Mouse (Mus musculus) cerebellum, adult 9-10 months (tissue): ENCODE measurements around the gene Zpbp2.
A peak's percentile ranks its signal among the peaks of the same experiment; 100 is the strongest.

Source experiments
- DNase-seq: peaks from one replicate; pipeline ENCODE4 v3.0.0; 2022

The Zpbp2 gene

DNA sequence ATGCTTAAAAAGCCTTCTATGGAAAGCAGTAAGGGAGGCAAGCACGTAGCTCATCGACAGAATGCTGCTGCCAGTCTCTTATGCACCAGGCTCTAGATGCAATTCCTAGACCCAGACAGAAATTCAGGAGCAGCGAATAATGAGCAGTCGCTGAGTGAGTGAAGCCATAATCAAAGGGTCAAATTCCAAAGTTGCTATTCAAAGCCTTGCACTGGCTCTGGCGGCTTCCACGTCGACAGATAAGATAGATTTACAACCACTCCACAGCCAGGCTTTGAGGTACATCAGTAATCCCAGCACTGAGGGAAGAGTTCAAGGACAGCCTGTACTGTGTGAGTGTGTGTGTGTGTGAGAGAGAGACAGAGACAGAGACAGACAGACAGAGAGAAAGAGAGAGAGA, 10.0 kb downstream of the Zpbp2 start:
- no peak for DNase-seq

DNA sequence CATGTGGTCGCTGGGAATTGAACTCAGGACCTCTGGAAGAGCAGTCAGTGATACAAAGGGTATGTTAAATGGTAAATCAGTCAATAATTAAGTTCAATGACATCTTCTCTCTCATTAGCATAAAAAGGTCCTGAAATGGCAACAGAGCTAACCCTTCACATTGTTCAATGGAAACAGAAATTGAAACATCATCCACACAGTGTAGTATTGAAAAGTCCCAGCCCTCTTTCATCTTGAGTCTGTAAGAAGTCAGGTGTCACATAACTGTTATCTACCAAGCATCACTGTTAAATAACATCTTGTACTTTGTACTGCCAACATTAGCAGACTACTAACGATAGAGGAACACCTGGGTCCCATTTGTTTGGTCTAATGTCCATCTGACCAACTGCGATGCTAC, 12.1 kb downstream of the Zpbp2 start:
- no peak for DNase-seq

DNA sequence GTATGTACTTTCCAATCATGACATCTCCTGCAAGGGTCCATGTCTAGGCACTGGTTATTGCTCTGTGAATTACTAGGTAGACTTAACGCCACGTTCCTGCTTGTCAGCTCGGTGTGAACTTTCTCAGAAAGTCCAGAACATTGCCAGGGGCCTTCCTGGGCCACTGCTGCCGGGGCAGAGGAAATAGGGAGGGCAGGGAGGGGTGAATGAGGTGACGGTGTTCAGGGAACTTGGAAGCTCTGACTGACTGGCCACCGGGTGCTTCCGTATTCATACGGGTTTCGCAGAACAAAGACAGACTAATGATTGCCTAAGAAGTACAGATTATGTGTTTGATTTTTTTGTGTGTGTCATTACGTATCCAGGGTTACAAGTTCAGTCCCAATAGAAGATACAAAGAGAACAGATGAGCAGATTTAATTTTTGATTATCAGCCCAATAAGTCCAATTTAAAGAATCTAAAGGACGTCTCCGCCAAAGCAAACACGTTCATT, 13.1 kb downstream of the Zpbp2 start:
- DNase-seq, result no peak

DNA sequence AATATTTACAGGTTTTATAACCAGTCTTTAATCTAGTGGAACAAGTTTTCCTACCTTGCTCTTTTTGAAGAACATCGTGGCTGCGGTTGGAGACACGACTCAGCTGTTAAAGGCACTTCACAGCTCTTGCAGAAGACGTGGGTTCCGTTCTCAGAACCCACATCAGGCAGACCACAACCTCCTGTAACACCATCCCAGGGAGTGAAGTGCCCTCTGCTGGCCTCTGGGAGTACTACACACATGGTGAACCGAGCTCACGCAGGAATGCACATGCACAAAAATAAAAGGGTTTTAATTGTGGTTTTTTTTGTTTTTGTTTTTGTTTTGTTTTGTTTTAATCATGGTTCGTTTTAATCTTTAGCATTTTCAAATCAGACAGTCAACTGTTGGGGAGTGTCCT, 17.4 kb downstream of the Zpbp2 start:
- no peak for DNase-seq

DNA sequence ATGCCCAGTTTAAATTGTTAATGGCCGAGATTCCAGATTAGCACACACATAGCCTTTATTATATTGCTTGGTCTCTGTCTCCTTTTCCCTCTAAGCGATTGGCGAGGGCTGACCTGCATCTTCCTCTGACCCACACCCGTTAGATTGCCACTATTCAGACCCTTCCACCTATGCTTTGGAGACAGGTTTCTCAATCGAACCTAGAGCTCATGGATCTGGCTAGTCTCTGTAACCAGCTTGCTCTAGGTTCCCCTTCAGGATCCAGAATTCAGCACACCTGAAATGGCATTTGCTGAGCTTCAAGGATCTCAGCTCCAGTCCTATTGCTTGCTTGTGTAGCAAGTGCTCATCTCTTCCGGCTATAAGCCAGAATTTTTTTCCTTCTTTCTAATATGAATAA, 18.6 kb downstream of the Zpbp2 start:
- no peak for DNase-seq

DNA sequence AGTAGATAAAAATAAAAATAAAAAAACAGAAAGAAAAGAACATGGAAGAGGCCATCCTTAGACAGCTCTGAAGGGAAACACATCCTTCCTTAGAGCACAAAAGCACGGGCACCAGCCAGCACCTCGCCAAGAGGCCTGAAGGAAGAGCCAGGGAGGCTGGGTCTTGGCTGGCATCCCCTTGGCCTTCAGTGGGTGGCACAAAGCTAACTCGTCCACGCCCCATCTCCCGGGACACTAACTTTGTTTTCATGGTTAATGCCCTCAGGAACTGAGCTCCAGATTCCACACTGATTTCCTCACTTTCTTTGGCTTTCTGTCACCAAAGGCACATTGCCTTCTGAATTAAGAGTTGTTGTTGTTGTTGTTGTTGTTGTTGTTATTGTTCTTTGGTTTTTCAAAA, 26.9 kb downstream of the Zpbp2 start:
- no peak for DNase-seq

DNA sequence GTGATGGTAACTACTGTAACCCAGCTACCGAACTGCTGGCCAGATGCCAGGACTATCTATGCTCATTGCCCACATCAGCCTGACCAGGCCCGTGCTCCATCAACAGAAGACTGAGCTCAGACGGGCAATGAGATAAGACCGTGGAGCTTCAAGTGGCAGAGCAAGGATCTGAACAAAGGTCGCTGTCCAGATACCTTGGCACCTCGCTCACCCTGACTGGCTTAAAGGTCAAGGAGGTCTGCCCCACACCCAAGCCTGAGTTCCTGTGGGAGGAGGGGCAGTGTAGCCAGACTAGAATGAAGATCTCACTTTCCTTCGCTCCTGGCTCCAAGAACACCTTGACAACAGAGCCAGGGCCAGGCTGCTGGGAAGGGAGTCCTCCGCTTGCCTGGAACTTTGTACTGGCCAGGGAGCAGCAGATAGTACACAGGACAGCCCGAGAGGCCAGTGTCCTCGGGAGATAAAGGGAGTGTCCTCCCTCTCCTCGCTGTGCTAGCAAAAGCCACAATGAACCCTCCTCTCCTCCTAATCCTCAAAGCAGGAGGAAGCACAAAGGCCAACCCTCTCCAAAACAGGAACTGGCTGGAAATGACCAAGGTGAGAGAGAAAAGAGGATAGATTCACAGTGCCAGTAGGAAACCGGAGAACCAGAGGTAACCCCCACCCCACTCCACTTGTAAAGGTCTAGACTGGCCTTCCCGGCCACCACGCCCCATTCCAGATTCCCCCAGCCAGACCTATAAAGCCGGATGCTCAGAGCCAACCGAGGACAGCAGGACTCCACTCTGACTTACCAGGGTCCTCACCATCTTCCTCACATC, 29.6 kb downstream of the Zpbp2 start:
- no peak for DNase-seq

DNA sequence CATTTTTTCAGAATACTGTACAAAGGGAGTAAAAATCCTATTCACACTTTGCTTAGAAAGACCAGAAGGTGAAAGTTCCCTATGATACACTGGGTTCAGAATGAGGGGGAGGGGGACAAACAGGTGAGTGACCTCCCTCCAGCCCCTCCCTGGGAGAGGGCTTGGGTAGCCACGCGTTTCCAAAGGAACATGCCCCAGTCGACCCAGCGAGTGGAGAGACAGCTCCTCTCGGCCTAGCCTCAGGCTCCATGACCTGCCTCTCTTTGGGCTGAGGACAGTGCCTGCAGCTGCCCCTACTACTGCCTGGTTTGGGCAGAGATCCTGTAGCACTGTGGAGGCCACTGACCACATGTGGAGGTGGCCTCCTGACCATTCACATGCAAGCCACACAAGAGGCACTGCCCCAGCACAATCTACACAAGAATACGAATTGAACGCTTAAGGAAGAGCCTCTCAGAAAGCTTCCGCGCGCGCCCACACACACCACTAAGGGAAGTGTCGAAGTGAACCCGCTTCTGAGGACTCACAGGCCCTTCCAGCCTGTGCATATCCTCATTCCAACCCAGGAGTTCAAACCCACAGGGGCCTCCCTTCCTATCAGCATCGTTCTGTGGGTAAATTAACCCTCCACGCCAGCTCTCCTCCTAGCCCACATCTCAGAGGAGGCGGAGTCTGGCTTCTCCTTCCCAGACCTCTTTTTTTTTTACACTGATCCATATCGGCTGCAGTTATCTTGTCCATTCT, 30.6 kb downstream of the Zpbp2 start:
- no peak for DNase-seq

DNA sequence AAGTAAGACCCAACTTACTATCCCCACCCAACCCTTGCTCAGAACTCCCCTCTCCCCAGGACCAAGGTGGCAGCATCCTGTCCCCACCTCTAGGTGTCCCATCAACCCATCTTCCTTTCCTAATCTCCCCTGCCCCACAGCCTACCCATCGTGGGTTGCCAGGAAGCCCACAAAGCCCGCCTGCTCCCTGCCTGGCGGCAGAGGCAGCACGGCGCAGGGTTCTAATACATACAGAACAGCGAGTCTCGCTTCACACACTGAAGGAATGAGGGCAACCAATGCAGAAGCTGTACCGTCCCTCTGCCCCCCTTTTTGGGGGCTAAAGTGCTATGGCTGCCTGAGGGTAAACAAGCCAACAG, 31.1 kb downstream of the Zpbp2 start:
- no peak for DNase-seq

DNA sequence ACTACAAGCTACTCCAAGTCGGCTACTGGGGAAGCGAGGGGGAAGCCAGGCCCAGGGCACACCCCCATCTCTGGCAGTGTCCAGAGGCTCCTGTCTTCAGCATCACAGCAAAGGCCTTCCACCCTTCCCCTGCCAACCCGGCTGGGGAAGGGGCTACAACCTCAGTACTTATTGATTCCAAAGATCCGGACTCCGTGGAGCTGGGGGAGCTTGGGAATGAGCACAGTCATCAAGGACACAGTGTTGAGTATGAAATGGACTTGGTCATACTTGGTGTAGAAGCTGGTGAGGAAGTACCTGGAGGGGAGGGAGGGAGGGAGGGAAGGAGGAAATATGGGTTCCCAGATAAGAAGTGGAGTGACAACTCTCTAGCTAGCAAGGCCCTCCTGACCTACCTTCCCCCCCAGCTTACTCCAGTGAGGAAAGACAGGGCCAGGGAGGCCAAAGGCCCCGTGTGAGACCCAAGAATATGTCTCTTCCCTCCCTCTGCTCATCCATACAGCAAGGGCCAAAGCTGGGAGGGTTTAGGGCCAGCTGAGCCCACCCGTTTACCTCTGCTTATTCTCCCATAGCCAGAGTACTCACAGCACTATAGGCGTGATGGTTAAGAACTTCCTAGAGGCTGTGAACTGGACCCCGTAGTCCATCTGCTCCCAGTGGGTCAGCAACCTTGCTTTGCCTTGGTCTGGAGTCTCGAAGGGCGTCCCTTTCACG, 31.8 kb downstream of the Zpbp2 start:
- no peak for DNase-seq

DNA sequence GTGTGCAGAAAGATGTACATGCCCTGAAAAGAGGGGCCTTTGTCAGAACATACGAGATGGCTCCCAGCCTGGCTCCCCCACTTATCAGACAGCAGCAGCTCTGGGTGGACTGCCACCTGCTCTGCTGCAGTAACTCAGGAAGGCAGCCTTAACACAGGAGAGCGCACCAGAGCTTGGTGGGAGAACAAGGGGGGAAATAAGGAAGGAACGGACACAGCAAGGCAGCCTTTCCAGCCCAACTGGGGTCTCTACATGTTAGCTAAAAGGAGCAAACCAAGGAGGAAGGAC, 32.3 kb downstream of the Zpbp2 start:
- no peak for DNase-seq

DNA sequence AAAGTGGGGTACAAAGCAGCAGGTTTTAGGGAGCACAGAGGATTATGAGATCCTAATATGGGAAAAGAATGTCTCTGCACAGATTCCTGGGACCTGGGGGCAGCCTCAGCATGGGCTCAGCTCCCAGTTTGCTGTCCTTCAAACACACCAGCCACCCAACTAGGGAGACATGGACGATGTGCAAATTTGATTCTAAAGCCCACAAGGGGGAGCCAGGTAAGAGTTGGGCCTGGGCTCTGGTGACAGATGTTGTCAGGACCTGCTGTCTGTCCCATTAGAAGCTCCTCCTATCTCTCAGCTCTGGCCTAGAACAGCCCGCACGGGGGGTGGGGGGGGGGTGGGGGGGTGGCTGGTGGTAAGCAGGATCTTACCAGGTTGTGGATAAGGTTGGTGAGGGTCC, 32.7 kb downstream of the Zpbp2 start:
- DNase-seq, result no peak

DNA sequence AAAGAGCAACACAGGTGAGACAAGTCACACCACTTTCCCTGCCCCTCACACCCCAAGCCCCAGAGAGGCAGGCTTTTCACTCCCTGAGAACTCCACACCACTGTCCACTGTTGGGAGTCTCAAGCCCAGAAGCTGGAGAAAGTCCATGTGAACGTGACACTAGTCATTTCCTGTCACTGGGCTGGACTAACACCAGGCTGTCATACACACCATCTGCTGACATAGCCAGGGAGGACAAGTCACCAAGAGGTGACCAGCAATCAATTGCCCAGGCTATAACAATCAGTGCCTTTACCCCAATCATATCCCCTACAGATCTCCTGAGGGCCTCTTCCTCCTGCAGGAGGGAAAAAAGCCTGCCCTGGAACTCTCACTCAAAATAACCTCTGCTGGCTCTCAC, 33.2 kb downstream of the Zpbp2 start:
- DNase-seq, result no peak

DNA sequence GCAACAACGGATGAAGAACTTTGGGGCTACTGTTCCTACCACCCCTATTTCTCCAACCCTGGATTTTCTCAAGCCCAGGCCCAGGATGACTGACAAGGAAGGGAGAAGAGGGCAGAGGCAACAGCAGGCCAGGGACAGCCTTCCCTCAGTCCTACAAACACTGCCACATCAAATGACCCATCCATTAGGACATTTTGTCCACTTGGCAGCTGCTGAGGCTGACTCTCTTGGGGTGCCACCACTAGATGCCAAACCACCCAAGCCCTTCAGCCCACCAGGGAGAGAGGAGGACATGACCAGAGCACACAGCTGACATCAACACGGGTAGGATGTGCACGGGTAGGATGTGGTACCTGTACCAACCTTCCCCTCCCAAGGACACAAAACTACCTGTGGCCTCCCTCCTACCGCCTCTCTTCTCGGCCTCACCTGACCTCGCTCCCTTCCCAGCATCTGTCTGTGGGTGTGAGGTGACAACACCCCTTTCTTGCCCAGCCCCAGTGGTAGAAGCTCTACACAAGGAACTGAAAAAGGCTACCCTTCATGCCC, 33.8 kb downstream of the Zpbp2 start:
- no peak for DNase-seq

DNA sequence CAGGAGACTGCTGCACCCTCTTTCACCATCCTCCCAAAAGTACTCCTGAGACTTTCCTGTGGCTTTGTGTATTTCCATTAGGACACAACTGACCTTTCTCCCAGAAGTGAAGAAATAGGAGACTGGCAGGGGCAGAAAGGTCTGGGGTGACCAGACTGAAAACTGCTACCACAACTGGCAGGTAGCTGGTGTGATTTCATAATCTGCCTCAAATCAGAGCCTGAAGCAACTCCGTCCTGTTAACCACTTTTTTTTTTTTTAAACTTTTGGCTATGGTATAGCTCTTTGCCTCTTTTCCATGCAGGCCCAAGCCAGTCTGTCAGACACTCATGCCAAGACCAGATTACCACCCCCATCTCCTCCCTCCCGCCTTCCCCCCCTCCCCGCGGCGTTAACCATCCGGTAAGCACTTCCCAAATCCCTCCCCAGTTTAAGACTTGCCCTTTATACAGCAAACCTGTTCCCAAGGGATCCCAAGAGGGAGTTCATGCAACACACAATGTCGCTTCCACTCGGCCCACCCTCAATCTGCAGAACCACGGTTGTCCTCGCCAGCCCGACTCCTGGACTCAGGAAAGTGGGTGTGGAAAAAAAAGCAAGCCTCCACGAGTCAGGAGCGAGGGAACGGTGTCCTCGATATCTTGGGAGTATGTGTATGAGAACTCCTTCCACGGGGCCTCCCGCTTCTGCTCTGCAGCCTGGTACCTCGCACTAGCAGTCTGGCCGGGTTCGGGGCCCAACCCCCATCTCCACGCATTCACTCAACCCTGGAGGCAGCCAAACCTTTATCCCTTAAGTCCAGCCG, 35.4 kb downstream of the Zpbp2 start:
- peak; percentile 45 for DNase-seq

DNA sequence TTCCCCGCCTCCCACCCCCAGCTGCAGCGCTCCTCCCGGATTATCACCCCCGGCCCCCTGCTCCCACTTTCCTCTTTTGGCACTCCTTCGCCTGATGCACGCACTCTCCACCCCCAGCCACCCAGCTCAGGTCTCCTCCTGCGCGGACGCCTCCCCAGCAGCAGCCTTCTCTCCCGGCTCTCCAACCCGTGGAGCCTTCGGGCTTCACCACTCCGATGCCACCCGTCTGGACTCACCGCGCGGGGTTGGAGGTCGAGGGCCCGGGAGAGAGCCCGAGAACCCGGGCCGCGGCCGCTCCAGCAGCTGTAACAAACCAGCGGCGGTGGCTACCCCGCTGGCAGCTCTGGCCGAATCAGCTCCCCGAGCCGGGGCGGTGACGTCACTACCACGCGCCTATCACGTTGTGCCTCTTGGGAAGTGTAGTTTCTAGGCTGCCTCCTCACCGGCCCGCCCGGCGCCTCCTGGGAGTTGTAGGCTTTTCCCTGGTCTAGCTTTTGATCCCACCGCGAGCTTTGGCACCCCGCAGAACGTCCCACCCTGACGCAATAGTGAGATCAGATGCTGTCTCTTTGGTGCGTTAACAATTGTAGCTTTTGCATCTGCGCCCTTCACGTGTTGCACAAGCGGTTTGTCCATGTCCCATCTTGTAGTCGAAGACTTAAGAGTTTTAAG, 36.1 kb downstream of the Zpbp2 start, which contains the start of gene Ormdl3:
Gene Ormdl3, minus strand, starts transcription at position 477 of the 672 bp plus-strand sequence.
- DNase-seq, result peak; percentile 96

DNA sequence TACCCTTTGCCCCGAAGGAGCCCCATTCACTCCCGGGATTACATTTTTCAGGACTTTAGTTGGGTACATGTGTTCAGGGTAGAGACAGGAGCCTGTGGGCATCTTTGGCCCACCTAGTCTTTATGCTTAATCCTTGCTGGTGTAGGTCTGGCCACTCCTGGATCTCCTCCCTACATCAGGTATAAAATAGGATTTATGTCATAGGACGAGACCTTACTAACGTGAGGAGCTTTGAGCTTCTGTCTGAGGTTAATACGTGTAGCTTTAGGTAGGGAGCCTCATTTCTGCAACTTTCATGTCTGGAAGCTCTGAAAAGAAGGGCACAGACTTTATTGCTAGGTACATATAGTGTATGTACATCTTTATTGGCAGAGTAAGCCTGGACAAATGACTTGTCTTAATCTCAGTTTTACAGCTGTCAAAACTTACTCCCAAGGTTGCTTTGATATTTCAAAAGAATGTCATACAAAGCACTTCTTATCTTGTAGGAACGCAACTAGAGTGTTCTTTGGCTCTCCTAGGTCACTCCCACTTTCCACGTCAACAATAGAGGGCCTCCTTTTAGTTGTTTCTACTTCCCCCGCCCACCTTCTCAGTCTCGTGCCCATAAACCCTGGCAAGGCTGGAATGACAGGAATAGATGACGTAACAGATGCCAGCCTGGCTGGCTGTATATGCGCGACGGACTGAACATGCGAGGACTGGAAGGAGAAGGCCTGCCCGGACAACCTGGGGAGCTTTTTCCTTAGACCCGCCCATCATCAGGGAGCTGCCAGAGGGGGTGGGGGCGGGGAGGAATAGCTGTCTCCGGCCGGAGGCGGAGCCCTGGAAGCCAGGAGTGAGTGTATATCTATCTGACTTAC, 37.0 kb downstream of the Zpbp2 start:
- DNase-seq, result peak; percentile 66

DNA sequence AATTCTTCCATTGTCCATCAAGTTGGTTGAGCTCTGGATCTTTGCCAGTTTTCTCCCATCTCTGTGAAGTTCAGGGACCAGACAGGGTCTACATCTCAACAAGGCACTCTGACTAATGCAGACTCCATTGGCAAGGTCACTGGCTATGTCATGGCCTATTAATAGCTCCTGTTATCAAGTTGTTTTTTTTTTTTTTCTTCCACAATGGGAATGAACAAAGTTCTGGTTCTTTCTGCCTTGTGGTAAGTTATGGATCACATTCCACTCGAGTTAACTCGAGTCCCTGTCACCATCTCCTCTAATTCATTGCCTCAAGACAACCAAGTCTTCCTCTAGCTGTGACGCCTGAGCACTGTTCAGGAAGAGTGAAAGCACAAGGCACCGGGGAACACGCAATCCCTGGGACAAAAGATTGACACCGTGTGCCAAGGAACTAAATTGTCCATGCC, 38.0 kb downstream of the Zpbp2 start:
- no peak for DNase-seq

DNA sequence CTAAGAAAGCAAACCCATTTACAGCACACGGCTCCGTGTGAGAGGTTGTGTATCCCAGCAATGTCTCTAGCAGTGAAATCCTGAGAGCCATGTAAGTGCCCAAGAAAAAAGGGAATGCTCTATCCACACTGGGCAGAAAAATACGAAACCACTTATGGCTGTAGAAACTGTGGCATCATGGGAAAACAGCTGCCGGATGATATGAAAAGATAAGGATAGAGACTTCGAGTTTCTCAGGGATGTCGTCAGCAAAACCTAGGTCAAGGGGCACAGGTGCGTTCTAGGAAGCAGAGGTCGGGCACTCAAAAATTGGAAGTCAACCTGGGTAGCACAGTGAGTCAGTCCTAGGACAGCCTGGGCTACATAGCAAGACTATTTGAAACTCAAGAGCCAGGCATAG, 38.4 kb downstream of the Zpbp2 start:
- DNase-seq, result no peak

DNA sequence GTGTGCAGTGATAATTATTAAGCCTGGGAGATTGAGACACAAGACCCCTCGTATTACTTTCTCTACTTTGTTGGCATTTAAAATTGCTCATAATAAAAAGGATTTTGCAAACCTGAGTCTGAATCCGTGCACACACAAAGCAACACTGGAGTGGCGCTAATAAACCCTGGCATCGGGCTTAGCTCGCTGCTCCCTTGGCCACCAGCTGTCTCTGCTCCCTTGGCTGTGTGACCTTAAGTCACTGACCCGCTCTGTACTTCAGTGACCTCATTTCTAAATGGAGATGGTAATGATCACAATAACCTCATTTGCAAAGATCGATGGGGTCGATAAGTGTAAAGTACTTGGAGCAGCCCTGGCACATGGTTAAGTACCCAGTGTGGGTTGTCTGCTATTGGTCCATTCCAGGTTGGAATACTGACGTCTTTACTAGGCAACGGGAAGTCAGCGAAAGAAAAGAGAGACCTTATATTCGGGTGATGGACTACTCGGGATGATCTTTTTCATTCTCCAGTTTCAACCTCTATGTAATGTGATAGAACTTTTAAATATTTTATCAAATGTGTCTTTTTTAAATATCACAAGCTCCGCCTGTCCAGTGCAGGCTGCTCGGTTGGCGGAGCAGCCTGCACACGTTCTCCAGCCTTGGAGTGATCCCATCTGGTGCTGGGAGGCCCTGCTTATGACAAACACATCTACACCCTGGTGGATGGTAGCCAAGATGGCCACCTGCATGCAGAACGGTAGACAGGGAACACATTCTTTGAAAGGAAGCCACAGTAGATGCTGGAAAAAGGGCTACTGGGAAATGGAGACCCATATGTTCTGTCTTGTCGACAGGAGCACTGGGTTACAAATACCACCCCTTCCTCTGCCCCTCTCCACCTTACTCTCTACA, 39.9 kb downstream of the Zpbp2 start:
- peak; percentile 71 for DNase-seq
